Mouse (Mus musculus): ENCODE measurements at regions not wholly inside any gene's neighbourhood (a gene's known extent, or its start where the extent isn't known, plus 50 kb on each side); places are given as distances from the start of the nearest gene placed in this dataset.
A peak's percentile ranks its signal among the peaks of the same experiment; 100 is the strongest.

DNA sequence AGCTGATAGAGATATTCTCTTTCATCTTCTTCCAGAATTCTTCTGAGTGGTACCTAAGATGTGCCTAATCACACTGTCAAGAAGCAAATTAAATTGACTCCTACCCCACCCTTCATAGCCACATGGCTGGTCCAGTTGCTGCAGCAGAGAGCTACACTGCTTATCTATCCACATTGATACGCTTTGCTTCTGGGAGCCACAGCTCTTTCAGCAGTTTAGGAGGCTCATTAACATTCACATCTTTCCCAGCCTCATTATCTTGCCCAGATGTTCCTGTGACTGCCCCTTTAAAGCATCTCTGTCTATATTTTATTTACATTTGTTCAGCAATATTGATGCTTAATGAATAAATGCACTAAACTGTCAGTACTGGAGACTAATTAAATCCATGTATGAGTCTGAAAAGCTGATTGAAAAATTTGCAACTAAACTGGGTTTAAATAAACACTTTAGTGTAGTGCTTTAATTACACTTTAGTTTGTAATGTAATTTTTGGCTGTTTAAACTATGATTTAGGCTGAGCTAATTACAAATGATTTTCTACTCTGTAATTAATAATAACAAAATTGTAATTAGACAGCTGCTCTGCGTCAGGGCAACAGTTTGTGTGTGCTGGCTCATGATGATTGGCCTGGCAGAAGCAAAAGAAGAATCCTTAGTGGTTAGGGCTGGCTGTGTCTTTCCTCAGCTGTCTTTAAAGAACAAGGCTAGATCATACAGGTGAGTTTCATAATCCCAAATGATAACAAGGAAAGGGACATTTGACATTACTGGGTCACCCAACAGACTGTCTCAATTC is 632.5 kb upstream of the Tle4 start:
- peak; percentile 28 for DNase-seq (ENCODE audit: low read depth, low spot score)

DNA sequence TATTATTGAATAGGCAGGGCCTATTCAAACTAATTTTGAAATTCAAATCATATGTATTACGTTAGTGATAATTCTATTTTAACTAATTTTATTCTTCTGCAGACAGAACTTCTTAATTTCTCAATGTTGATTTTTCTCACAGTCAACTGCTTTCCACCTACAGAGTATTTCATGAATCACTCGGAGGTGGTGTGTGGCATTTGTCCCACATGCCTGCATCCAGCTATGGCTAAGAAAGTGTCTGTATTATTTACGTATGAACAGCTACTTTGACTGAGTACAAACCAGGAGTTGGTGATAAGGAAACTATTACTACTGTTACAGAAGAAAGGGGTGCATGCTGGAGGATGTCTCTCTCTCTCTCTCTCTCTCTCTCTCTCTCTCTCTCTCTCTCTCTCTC is 619.5 kb upstream of the Tle4 start:
- no peak for DNase-seq (ENCODE audit: low read depth, low spot score)

DNA sequence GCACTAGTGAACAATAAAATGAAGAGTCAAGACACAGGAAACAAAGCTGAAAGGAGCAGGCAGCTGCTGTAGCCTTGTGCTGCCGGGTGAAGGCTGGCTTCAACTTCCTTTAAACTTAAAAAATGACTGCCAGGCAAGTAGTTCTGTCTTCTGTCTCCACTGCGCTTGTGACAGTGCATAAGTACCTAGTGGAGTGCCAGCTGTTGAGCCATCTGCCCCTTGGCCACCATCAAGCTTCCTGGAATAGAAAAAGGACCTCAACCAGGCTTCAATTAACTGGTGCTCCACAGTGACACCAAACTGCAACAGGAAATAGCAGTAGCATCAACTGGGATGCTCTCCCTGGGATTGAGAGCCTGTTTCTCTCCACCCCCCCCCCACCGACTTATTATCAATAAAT is 616.8 kb upstream of the Tle4 start:
- DNase-seq (ENCODE audit: low read depth, low spot score), result no peak

GRCm38 (mm10) chr19:15212881-15213280 is 615.0 kb upstream of the Tle4 start:
- DNase-seq (ENCODE audit: low read depth, low spot score), result no peak

GRCm38 (mm10) chr19:15203039-15203438 is 605.2 kb upstream of the Tle4 start:
- DNase-seq (ENCODE audit: low read depth, low spot score), result no peak

DNA sequence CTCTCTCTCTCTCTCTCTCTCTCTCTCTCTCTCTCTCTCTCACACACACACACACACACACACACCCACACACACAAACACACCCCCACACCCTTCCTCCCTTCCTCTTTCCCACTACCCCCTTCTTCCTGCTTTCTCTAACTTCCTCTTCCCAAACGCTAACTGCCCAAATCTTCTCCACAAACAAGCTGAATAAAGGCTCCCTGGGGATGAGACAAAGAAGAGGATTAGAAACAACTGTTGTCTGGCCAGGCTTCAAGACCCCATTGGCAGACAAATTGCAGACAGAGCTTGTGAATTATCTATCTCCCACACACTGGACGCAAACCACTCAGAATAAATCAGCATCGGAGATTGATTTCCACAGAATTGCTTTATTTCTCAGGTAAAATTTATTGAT is 603.4 kb upstream of the Tle4 start:
- DNase-seq (ENCODE audit: low read depth, low spot score), result no peak

DNA sequence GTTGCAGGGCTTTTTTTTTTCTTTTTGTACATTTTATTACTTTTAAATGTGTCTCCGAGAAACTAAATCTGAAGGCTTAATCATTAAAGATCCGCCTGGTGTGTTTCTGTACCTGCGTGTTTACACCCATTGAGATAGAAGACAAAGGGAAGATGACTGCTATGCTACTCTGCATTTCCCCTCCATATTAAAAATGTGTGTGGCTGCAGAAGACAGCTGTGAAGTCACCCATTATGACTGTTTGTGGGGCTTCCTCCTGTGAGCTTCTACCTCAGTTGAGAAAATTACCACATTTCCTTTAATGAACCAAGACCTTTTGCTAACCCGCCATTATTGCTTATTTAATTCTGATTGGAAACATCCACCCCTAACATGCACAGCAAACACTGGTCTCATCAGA is 602.9 kb upstream of the Tle4 start:
- DNase-seq (ENCODE audit: low read depth, low spot score), result no peak

DNA sequence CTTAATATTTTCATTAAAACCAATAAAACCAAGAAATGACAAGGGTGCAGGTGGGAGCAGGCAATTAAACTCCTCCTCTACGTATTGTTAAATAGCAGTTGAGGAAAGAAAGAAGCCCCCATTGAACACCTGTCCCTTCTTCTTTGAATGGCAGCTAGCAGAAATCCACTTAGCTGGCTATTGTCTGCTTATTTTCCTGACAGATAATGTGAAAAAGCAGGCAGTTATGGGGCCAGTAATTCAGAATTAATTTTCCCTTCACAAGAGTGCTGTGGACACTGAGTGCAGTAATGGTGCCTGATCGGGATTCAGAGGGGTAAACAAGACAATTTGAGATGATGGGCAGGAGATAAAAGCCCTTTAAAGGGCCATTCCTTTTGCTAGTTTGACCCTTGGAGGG is 602.5 kb upstream of the Tle4 start:
- no peak for DNase-seq (ENCODE audit: low read depth, low spot score)

DNA sequence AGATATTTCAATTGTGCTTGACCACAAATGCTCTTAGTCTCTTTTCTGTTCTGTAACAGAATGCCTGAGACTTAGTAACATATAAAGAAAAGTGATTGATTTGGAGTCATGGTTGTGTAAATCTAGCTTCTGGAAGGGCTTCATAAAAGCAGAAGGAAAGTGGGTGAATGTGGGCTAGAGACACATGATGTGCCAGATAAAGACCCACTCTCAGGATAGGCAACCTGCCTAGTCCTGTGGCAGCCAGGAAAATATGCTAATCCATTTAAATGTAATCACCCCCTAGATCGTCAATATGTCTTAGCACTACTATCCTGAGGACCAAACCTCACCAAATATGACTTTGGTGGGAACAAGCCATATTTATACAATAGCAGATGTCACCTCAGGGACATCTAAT is 601.8 kb upstream of the Tle4 start:
- DNase-seq (ENCODE audit: low read depth, low spot score), result no peak

DNA sequence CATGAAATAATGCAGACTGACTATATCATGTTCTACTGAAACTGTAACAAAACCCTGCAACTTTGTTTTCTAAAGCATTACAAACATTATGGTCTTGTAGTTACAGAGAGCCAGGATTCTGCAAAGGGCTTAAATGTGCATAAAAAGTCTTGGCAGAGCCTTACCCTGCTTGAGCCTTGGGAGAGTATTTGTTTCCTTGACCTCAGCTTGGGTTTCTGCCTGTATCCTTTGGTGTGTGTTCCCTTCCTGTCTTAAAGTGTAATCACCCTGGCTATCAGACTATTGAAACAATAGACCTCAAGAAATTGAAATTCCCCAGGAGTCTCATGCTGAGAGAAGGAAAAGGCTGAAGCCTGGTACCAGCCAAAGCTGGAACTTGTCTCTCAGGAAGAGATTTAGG is 577.4 kb upstream of the Tle4 start:
- no peak for DNase-seq (ENCODE audit: low read depth, low spot score)

GRCm38 (mm10) chr19:15173301-15173700 is 575.5 kb upstream of the Tle4 start:
- no peak for DNase-seq (ENCODE audit: low read depth, low spot score)

- DNase-seq (ENCODE audit: low read depth, low spot score), result no peak
These were observed 569.3 kb upstream of the Tle4 start for GRCm38 (mm10) chr19:15167184-15167583.

GRCm38 (mm10) chr19:15160641-15161040 is 562.8 kb upstream of the Tle4 start:
- DNase-seq (ENCODE audit: low read depth, low spot score), result no peak

GRCm38 (mm10) chr19:15158653-15159052 is 560.8 kb upstream of the Tle4 start:
- no peak for DNase-seq (ENCODE audit: low read depth, low spot score)

DNA sequence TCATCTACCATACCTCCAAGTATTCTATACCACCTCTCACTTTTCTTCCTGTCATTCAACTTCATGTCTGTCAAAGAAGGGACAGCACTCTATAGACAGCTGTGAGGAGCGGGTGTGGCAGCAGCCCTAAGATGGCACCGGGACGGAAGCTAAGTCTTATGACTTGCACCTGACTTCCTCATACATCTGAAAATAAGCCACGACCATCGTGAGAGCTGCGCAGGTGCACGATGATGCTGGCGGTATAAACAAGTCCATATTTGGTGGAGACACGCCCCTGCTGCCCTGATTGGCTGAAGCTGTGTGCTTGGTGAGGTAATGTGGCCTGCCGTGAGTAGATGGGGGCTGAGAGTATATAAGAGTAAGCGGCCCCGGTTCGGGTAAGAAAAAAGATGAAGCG is 560.3 kb upstream of the Tle4 start:
- DNase-seq (ENCODE audit: low read depth, low spot score), result no peak

- DNase-seq (ENCODE audit: low read depth, low spot score), result no peak
These were observed 556.8 kb upstream of the Tle4 start for GRCm38 (mm10) chr19:15154693-15155092.

GRCm38 (mm10) chr19:15146325-15146724 is 548.5 kb upstream of the Tle4 start:
- DNase-seq (ENCODE audit: low read depth, low spot score), result no peak

DNA sequence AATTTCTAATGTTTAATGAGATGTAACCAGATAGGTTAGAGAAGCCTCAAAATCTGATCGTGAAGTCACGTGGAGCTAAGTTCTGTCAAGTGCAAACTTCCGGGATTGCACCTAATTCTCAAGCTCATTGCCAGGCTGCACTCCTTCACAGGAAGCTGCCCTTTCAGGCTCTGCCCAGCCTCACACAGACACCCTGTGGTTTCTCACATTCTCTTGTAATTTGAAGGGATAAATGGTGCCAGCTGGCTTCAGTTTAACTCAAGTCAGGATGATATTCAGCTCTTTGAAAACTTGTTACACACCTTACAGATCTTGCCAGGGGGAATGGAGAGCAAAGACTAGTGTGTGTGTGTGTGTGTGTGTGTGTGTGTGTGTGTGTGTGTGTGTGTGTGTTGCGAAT is 529.3 kb upstream of the Tle4 start:
- DNase-seq (ENCODE audit: low read depth, low spot score), result no peak

DNA sequence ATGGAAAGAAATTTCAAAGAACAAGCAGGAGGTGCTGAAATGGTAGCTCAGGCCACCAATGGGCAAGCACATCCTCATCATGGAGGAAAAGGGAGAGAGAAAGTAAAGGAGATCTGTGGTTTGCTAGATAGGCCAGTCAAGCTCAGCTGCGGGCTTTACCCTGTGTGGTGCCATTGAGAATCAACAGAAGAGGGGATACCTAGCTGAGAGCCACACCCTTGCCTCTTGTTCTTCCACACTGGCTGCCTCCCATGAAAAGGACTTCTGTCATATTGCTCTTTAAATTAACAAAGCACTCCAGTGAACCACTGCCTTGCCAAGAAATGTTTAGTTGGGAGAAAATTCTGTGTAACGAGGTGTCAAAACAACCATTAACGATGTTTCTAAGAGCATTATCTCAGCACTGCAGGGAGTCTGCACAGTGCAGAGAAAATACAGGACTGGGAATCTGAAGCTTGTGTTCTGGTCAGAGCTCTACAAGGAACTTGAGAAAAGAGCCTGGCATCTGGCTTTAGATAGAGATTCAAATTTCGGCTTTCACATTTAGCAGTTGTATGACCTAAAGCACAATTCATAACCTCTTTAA is 510.7 kb upstream of the Tle4 start:
- no peak for DNase-seq (ENCODE audit: low read depth, low spot score)

DNA sequence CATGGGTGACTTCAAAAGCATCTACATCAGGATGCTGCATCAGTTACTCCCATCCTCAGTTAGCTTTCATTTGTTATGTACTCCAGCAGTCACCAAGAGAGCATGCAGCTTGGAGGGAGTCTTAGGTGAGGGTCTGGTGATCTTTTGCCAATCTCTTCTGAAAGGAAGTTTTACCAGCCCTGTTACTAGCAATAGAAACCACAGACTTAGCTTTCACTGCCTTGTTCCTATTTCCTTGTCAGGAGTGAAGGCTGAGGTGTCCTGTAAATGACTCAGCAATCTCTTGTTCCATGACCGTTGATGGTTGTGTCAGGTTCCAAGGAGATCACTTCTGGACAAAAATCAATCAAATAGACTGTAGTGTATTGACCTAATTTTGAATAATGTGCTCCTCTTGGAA is 497.2 kb upstream of the Tle4 start:
- DNase-seq (ENCODE audit: low read depth, low spot score), result no peak

GRCm38 (mm10) chr19:15093534-15093933 is 495.7 kb upstream of the Tle4 start:
- no peak for DNase-seq (ENCODE audit: low read depth, low spot score)

DNA sequence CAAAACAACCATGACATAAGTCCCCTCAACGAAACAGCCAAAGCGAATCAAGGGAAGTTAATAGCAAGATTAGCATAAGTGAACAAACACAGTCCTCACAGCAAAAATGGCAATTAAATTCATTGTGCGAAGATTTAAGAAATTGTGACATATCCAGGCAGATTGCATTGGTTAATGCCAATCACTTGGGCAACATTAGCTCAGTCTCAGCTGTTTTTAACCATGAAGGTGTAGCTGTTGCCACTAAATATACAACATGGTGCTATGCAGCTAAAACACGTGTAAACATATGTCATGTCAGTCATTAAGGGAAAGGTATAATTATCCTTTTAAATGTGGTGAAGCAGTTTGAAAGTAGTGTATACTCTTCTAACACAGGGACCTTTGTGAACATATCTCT is 482.8 kb upstream of the Tle4 start:
- no peak for DNase-seq (ENCODE audit: low read depth, low spot score)

DNA sequence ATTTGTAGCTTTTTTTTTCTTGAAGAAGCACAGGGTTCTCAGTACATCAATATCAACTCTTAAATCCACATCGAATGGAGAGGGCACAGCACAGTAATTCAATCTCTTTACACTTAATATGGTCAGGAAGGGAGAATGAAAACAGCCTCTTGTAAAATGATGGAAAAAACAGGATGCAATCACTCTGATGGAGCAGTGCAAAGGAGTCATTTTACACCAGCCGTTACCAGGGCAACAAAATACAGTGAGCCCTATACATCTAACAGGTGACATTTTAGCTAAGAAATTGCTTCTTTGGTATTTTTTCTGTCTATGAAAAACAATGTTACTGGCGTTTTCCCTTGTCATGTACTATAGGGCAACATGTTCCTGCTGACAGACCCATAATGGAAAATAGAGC is 459.9 kb upstream of the Tle4 start:
- DNase-seq (ENCODE audit: low read depth, low spot score), result no peak

All from brain, embryonic 18.5 days (tissue).